Mouse (Mus musculus): ENCODE measurements around the gene Kif11. TPM values are rescaled to one million over a fixed set of nuclear protein-coding genes. Genes with fewer than 3 reads are reported as not detected.

Kif11 gene
- polyA plus RNA-seq, 1 experiment from 2014 or later, result 121 TPM

DNA sequence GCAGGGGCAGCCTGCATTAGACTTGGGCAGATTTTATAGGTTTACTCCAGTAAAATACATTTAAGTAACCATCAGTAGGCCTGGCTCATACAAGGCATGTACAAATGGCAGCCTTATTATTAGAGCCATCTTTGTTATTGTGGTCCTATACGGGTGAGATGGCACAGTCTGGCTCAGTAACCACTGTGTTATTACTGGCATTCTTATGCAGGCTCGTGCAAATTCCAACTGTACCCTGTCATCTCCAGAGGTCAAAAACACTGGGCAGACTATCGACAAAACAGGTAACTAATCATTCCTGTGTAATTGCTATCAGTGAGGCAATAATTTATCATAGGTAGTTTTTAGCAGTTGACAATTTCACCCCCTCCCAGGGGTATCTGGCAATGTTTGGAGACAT lies 29.9 kb upstream of the Kif11 start:
- Histone ChIP-seq H3K4me1 (replicated peaks; ENCODE audit: control insufficient read depth, insufficient read depth, low read length) (no peaks in the 10 kb centered on the region), H3K27ac (ENCODE audit: low read depth, low read length) (no peak overlapping the region), H3K4me3 (ENCODE audit: low read depth, low read length) (no peak overlapping the region), H3K36me3 (ENCODE audit: control insufficient read depth, insufficient read depth, low read length) (no peaks in the 10 kb centered on the region), H3K4me2 (ENCODE audit: low read depth, low read length, severe bottlenecking) (no peak overlapping the region), H3K9me3 (ENCODE audit: control insufficient read depth, low read length) (no peaks in the 10 kb centered on the region), H3K27me3 (ENCODE audit: control insufficient read depth, insufficient read depth, low read length) (no peaks in the 10 kb centered on the region), H3K9ac (ENCODE audit: low read length) (no peak overlapping the region)
- ATAC-seq (replicated peaks; ENCODE audit: low FRiP score) (no peak), DNase-seq (ENCODE audit: low spot score) (no peak)
- 87% methylated on average over 3 of the region's 3 CpGs for WGBS

DNA sequence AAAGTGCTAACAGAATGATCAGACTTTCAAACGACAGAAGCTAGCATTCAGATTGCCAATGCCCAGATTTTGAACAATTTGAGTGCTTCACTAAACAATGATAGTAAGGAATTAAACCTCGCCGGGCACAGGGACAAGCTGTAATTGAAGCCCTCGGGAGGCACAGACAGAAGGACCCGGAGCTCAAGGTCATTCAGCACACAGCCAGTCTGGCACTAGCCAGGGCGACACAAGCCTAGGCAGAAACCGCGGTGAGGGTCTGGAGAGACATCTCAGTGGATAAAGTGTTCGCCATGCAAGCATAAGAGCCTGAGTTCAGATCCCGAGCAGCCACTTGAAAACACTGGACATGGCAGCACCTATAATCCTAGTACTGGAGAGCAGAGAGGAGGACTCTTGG lies 27.9 kb upstream of the Kif11 start:
- no peak for ATAC-seq (replicated peaks; ENCODE audit: low FRiP score)
- no peaks in the 10 kb centered on the region for H3K9me3 ChIP-seq (ENCODE audit: control insufficient read depth, low read length)
- no peak overlapping the region for H3K9ac ChIP-seq (ENCODE audit: low read length)
- WGBS, result 88% methylated on average over 10 of the region's 10 CpGs
- H3K4me3 ChIP-seq (ENCODE audit: low read depth, low read length), result no peak overlapping the region
- H3K4me2 ChIP-seq (ENCODE audit: low read depth, low read length, severe bottlenecking), result no peak overlapping the region
- no peak for DNase-seq (ENCODE audit: low spot score)
- H3K4me1 ChIP-seq (replicated peaks; ENCODE audit: control insufficient read depth, insufficient read depth, low read length), result no peaks in the 10 kb centered on the region
- H3K27me3 ChIP-seq (ENCODE audit: control insufficient read depth, insufficient read depth, low read length), result no peaks in the 10 kb centered on the region
- H3K36me3 ChIP-seq (ENCODE audit: control insufficient read depth, insufficient read depth, low read length), result no peaks in the 10 kb centered on the region
- no peak overlapping the region for H3K27ac ChIP-seq (ENCODE audit: low read depth, low read length)

DNA sequence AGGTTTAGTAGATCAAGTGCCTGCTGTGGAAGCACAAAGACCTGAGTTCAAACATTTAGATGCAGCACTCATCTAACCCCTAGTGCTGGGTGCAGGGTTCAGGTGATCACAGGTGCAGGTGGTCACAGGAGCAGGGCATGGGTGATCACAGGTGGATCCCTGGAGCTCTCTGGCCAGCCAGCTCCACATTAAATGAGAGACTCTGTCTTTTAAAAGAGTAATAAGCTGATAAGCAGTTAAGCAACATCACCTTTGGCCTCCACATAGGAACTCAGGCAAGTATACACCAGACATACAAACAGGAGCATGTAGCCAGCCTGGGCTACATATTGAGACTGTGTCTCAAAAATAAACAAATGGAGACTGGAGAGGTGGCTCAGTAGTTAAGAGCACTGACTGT lies 27.3 kb upstream of the Kif11 start:
- DNase-seq (ENCODE audit: low spot score) (no peak), ATAC-seq (replicated peaks; ENCODE audit: low FRiP score) (no peak)
- Histone ChIP-seq H3K4me1 (replicated peaks; ENCODE audit: control insufficient read depth, insufficient read depth, low read length) (no peaks in the 10 kb centered on the region), H3K27me3 (ENCODE audit: control insufficient read depth, insufficient read depth, low read length) (no peaks in the 10 kb centered on the region), H3K36me3 (ENCODE audit: control insufficient read depth, insufficient read depth, low read length) (no peaks in the 10 kb centered on the region), H3K9ac (ENCODE audit: low read length) (no peak overlapping the region), H3K4me2 (ENCODE audit: low read depth, low read length, severe bottlenecking) (no peak overlapping the region), H3K9me3 (ENCODE audit: control insufficient read depth, low read length) (no peaks in the 10 kb centered on the region), H3K27ac (ENCODE audit: low read depth, low read length) (no peak overlapping the region), H3K4me3 (ENCODE audit: low read depth, low read length) (no peak overlapping the region)

DNA sequence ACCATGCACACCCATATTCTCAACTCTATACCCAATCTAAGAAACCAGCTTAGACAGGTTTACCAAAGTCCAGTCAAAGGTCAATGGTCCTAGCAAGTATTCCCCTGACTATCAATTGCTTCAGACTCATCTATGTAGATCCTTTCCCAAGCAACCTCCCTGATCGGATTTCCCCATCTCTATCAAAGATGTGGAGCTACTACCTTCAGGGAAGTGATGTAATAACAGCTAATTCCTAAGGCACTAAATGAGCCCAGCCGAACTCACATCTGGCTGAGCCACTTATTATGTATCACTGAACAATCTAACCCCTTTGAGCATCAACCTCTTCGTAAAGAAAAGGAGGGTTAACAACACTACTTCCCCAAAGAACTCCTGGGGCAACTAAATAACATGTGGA lies 23.4 kb upstream of the Kif11 start:
- Histone ChIP-seq H3K9ac (ENCODE audit: low read length) (no peak overlapping the region), H3K9me3 (ENCODE audit: control insufficient read depth, low read length) (no peaks in the 10 kb centered on the region), H3K4me2 (ENCODE audit: low read depth, low read length, severe bottlenecking) (no peak overlapping the region), H3K4me1 (replicated peaks; ENCODE audit: control insufficient read depth, insufficient read depth, low read length) (no peaks in the 10 kb centered on the region), H3K4me3 (ENCODE audit: low read depth, low read length) (no peak overlapping the region), H3K27me3 (ENCODE audit: control insufficient read depth, insufficient read depth, low read length) (no peaks in the 10 kb centered on the region), H3K27ac (ENCODE audit: low read depth, low read length) (no peak overlapping the region), H3K36me3 (ENCODE audit: control insufficient read depth, insufficient read depth, low read length) (no peaks in the 10 kb centered on the region)
- DNase-seq (ENCODE audit: low spot score), result no peak
- ATAC-seq (replicated peaks; ENCODE audit: low FRiP score), result no peak
- 93% methylated on average over 3 of the region's 3 CpGs for WGBS

DNA sequence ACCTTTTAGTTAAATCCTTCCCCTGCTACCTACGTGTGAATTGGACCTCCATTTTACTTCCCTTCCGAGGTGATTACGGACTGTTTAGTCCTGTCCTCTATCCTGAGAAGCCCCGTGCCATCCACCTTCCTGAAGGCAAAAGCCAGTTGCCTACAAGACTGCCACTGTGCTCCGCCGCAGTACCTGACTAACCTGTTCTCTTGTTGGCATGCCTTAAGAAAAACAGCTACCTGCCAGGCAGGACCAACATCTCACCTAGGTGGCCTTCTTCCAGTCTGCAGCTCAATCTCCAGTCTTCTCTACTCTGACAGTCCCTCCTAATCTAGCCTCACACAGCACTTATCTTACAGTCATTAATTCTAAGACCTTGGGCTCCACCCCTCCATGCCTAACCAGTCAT lies 22.9 kb upstream of the Kif11 start:
- H3K27me3 ChIP-seq (ENCODE audit: control insufficient read depth, insufficient read depth, low read length), result no peaks in the 10 kb centered on the region
- H3K4me1 ChIP-seq (replicated peaks; ENCODE audit: control insufficient read depth, insufficient read depth, low read length), result no peaks in the 10 kb centered on the region
- no peak for DNase-seq (ENCODE audit: low spot score)
- no peaks in the 10 kb centered on the region for H3K9me3 ChIP-seq (ENCODE audit: control insufficient read depth, low read length)
- no peak overlapping the region for H3K27ac ChIP-seq (ENCODE audit: low read depth, low read length)
- ATAC-seq (replicated peaks; ENCODE audit: low FRiP score), result no peak
- H3K36me3 ChIP-seq (ENCODE audit: control insufficient read depth, insufficient read depth, low read length), result no peaks in the 10 kb centered on the region
- 90% methylated on average over 6 of the region's 6 CpGs for WGBS
- H3K4me3 ChIP-seq (ENCODE audit: low read depth, low read length), result no peak overlapping the region
- no peak overlapping the region for H3K9ac ChIP-seq (ENCODE audit: low read length)
- no peak overlapping the region for H3K4me2 ChIP-seq (ENCODE audit: low read depth, low read length, severe bottlenecking)

DNA sequence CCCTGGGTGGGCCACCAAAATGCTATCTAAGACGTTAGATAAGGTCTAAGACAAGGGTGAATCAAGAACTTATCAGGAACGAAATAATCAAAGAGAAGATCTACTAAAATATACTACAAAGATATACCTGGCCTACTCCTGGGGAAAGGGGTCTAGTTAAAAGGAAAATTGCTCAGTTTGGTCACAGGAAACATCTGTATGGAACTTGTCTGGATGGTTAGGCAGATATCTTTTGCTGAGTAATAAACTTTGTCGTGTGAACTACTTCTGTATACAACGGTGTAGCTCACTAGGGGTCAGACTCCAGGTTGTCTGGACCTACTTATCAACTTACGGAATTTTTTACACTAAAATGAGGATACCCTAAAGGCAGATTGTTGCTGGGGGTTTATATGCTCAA lies 16.2 kb upstream of the Kif11 start:
- no peak overlapping the region for H3K4me3 ChIP-seq (ENCODE audit: low read depth, low read length)
- H3K9me3 ChIP-seq (ENCODE audit: control insufficient read depth, low read length), result no peaks in the 10 kb centered on the region
- H3K4me2 ChIP-seq (ENCODE audit: low read depth, low read length, severe bottlenecking), result no peak overlapping the region
- ATAC-seq (replicated peaks; ENCODE audit: low FRiP score), result no peak
- H3K27ac ChIP-seq (ENCODE audit: low read depth, low read length), result no peak overlapping the region
- no peak overlapping the region for H3K9ac ChIP-seq (ENCODE audit: low read length)
- no peaks in the 10 kb centered on the region for H3K36me3 ChIP-seq (ENCODE audit: control insufficient read depth, insufficient read depth, low read length)
- WGBS, result 76% methylated on average over 5 of the region's 5 CpGs
- H3K27me3 ChIP-seq (ENCODE audit: control insufficient read depth, insufficient read depth, low read length), result no peaks in the 10 kb centered on the region
- DNase-seq (ENCODE audit: low spot score), result no peak
- H3K4me1 ChIP-seq (replicated peaks; ENCODE audit: control insufficient read depth, insufficient read depth, low read length), result no peaks in the 10 kb centered on the region

DNA sequence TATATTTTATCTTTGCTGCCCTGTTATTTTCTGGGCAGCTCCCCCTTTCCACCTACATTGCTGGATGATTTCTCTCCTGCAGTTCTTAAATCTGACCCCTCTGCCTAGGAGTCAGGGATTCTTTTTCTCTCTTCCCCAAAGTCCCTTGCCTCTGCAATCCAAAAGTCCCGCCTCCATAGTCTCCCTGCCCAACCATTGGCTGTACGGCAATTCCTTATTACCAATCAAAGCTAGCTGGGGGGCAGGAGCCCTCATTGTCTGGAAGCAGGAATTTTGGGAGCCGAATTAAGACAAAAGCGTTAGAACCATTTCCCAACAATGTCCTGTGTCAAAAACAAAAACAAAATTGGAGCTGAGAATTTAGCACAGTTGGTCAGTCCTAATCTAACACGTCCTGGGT lies 13.7 kb upstream of the Kif11 start:
- H3K4me2 ChIP-seq (ENCODE audit: low read depth, low read length, severe bottlenecking), result no peak overlapping the region
- ATAC-seq (replicated peaks; ENCODE audit: low FRiP score) (no peak), DNase-seq (ENCODE audit: low spot score) (no peak)
- H3K36me3 ChIP-seq (ENCODE audit: control insufficient read depth, insufficient read depth, low read length), result no peaks in the 10 kb centered on the region
- H3K9ac ChIP-seq (ENCODE audit: low read length), result no peak overlapping the region
- no peaks in the 10 kb centered on the region for H3K9me3 ChIP-seq (ENCODE audit: control insufficient read depth, low read length)
- WGBS, result 36% methylated on average over 5 of the region's 5 CpGs
- no peaks in the 10 kb centered on the region for H3K27me3 ChIP-seq (ENCODE audit: control insufficient read depth, insufficient read depth, low read length)
- H3K4me3 ChIP-seq (ENCODE audit: low read depth, low read length), result no peak overlapping the region
- H3K4me1 ChIP-seq (replicated peaks; ENCODE audit: control insufficient read depth, insufficient read depth, low read length), result no peaks in the 10 kb centered on the region
- H3K27ac ChIP-seq (ENCODE audit: low read depth, low read length), result no peak overlapping the region

DNA sequence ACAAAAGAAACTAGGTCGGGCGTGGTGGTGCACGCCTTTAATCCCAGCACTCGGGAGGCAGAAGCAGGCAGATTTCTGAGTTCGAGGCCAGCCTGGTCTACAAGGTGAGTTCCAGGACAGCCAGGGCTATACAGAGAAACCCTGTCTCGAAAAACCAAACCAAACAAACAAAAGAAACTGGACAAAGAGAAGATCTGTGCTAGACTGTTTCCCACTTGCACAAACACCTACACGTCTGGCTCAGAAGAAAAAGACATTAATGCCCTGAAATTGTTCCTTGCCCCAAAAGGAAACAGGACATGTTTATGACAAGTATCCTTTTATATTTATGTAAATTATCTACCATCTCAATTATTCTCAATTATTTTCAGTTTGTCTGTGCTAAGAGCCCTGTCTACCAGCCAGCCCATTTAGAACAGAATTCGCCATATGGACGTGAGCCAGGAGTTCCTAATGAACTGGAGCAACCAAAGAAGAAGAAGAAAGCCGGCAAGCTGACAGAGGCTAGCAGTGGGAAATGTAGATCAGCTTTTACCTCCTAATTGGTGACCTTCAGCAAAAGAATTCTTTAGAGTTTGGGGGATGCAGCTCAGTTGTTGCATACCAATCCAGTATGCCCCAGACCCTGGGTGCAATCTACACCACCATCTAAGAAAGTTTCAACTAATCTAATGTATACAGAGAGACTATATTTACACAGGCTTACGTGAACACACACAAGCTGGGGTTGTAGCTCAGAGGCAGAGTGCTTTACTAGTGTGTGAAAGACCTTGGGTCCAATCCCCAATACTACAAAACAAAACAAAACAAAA lies 12.9 kb upstream of the Kif11 start:
- Histone ChIP-seq H3K9me3 (ENCODE audit: control insufficient read depth, low read length) (no peaks in the 10 kb centered on the region), H3K4me1 (replicated peaks; ENCODE audit: control insufficient read depth, insufficient read depth, low read length) (no peaks in the 10 kb centered on the region), H3K27me3 (ENCODE audit: control insufficient read depth, insufficient read depth, low read length) (no peaks in the 10 kb centered on the region), H3K4me3 (ENCODE audit: low read depth, low read length) (no peak overlapping the region), H3K9ac (ENCODE audit: low read length) (no peak overlapping the region), H3K4me2 (ENCODE audit: low read depth, low read length, severe bottlenecking) (no peak overlapping the region), H3K36me3 (ENCODE audit: control insufficient read depth, insufficient read depth, low read length) (no peaks in the 10 kb centered on the region), H3K27ac (ENCODE audit: low read depth, low read length) (no peak overlapping the region)
- DNase-seq (ENCODE audit: low spot score), result no peak
- WGBS, result 79% methylated on average over 11 of the region's 11 CpGs
- ATAC-seq (replicated peaks; ENCODE audit: low FRiP score), result no peak

DNA sequence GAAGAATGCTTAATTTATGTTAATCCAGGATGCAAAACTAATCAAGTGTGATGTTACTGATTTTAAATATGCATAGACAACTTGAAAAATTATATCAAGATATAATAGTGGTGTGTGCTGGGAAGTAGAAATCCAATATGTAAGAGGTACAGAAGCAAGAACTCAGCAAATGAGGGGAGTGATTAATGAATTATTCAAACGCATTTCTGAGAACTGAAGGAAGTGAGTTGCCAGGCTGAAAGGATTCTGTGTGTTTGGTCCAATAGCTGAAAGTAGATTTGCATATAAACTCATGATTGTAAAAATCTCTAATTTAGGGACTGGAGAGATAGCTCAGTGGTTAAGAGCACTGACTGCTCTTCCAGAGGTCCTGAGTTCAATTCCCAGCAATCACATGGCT lies 7.2 kb upstream of the Kif11 start:
- no peak for DNase-seq (ENCODE audit: low spot score)
- no peak overlapping the region for H3K9ac ChIP-seq (ENCODE audit: low read length)
- 67% methylated on average over 1 of the region's 1 CpGs for WGBS

More for the DNA sequence above, 7.2 kb upstream of the Kif11 start:
- no peak for ATAC-seq (replicated peaks; ENCODE audit: low FRiP score)
- Histone ChIP-seq H3K27me3 (ENCODE audit: control insufficient read depth, insufficient read depth, low read length) (no peaks in the 10 kb centered on the region), H3K9me3 (ENCODE audit: control insufficient read depth, low read length) (no peaks in the 10 kb centered on the region), H3K36me3 (ENCODE audit: control insufficient read depth, insufficient read depth, low read length) (no peaks in the 10 kb centered on the region), H3K4me2 (ENCODE audit: low read depth, low read length, severe bottlenecking) (no peak overlapping the region), H3K4me1 (replicated peaks; ENCODE audit: control insufficient read depth, insufficient read depth, low read length) (no peaks in the 10 kb centered on the region), H3K27ac (ENCODE audit: low read depth, low read length) (no peak overlapping the region), H3K4me3 (ENCODE audit: low read depth, low read length) (no peak overlapping the region)

Data from forebrain, embryonic 11.5 days (tissue).